Mouse (Mus musculus) megakaryocyte, embryonic 14.5 days (primary cell): ENCODE results near the gene Lrmda. TPM values are rescaled to one million over a fixed set of nuclear protein-coding genes. Genes with fewer than 3 reads are reported as not detected.
A peak's percentile ranks its signal among the peaks of the same experiment; 100 is the strongest.

Source experiments
- H3K27me3 ChIP-seq: replicated peaks from 2 replicates; pipeline ENCODE3; 2012; ENCODE audit warnings: inconsistent platforms
- H3K36me3 ChIP-seq: replicated peaks from 2 replicates; pipeline ENCODE3; 2012; ENCODE audit warnings: low read length, inconsistent platforms, mixed read lengths
- H3K4me1 ChIP-seq: 2 replicates; pipeline ENCODE4 v1.6.1; 2012; ENCODE audit warnings: inconsistent platforms
- H3K4me3 ChIP-seq: replicated peaks from 2 replicates; pipeline ENCODE3; 2012; ENCODE audit warnings: moderate library complexity, mild to moderate bottlenecking, inconsistent platforms
- H3K9me3 ChIP-seq: 2 replicates; pipeline ENCODE4 v1.6.1; 2012; ENCODE audit warnings: inconsistent platforms
- FLI1 ChIP-seq: IDR thresholded peaks from 2 replicates; pipeline ENCODE4 v1.6.1; 2012; ENCODE audit warnings: low read length, inconsistent platforms, mixed read lengths
- GATA1 ChIP-seq: IDR thresholded peaks from 3 replicates; pipeline ENCODE4 v1.6.1; 2012; ENCODE audit warnings: mixed read lengths, low read length, inconsistent platforms, borderline replicate concordance
- polyA plus RNA-seq: library from polyadenylated mRNA; stranded (reverse); fragments of >175 nt; gene quantifications from 2 replicates; pipeline ENCODE4 v1.2.3, GENCODE M21; 2012; ENCODE audit warnings: low replicate concordance; ENCODE audit not compliant: insufficient read depth

The Lrmda gene
- polyA plus RNA-seq, result 7.1 and 12.7 TPM in 2 replicates

DNA sequence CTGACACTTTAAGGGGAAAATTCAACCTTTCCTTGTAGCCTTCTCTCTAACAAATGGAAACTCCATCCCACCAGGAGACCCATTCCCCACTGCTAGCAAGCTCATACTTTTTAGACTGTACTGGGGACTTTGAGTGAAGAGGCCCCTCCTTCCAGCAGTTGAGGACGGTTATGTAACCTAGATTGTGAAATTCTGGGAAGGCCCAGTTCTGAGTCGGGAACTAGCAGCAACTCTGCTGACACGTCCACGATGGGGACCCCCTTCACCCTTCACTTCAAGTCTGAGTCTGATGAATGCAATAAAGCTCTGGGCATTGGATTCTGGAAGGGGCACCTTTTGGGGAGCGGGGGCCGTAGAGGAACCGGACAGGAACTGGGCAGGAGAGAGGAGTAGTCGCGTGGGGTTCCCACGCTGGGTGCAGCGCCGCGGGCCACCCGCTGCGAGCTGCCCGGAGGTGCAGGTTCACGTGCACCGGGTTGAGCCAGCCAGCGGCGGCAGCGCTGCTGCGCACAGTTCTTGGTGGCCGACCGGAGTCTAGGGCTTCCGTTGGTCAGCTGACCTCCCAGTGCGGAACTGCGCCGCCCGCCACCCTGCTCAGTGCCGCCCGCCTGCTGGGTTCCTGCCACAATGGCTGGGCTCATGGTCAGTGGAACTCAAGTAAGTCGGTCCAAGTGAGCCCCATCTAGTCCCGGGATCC lies at the start of gene Lrmda:
Lrmda (plus strand) TSS at position 461 of the 697 bp plus-strand sequence.
- Histone ChIP-seq H3K4me1 (peaks cover 31% of the 10 kb centered on the region), H3K27me3 (peaks cover 32% of the 10 kb centered on the region), H3K4me3 (peak within 1 kb of the TSS; percentile 94), H3K9me3 (no peaks in the 10 kb centered on the region), H3K36me3 (no peaks in the 10 kb centered on the region)
- TF ChIP-seq GATA1 (no peak), FLI1 (no peak)

- Histone ChIP-seq H3K27me3 (peaks cover 83% of the 10 kb centered on the region), H3K9me3 (0 out of 2 replicates have a peak, but pooled peaks cover 10% of the 10 kb centered on the region), H3K4me1 (peaks cover 54% of the 10 kb centered on the region), H3K36me3 (no peaks in the 10 kb centered on the region), H3K4me3 (peak overlapping the region; percentile 86)
- TF ChIP-seq FLI1 (no peak), GATA1 (no peak)
Measured at GRCm38 (mm10) chr14:21981462-21981861, 38.0 kb upstream of the Lrmda start.

DNA sequence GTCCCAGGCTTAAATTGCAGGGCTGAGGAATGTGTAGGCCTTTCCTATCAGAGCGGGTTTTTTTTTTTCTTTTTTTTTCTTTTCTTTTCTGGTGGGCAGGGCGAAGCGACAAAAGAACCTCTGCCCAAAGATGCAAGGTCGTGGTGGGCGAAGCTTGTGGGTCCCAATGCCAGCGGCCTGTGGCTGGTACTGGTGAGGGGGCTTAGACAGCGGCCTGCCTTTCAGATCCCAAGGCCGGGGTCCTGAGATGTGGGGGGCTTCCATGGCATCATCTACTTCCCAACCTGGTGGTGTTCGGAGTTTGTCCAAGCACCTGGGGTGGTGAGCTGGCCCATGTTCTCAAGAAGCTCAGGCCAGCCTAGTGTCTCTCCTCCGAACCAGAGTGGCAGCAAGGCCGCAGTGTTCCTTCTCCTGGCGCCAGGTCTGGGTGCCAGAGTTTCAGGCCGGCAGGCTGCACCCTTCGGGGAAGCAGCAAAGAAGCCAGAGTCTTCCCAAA lies 37.4 kb upstream of the Lrmda start:
- H3K4me1 ChIP-seq, result peaks cover 61% of the 10 kb centered on the region
- peak overlapping the region; percentile 3 for H3K4me3 ChIP-seq
- peaks cover 86% of the 10 kb centered on the region for H3K27me3 ChIP-seq

DNA sequence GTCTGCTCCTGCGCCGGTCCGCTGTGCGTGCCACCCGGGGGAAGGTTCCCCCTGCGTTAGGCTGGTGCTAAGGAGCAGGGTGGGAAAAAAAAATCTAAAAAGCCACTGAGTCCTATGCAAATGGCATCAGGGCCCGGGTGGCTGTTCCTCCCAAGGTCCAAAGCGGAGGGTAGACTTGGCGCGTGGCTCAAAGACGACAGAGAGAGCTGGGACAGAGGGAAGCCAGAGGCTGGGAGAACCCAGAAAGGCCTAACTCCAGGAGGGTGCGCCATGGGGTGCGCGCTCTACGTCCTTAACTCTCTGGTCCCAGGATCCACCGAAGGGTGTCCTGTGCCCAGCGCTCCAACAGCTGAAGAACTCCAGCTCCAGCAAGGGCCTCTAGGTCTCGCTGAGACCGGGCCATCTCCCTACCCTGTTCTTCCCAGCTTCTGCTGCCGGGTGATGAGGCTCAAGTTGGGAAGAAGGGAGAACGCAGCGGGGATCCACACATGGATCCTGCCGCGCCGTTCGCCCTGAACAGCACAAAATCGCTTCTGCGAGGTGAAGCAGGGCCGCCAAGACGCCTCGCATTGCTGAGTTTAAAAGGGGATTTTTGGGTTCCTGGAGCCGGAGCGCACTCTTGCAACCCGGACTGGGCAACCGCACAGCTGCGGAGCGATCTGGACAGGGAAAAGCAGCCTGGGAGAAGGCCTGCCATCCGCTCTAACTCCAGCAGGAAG lies 36.8 kb upstream of the Lrmda start:
- peaks cover 67% of the 10 kb centered on the region for H3K4me1 ChIP-seq
- H3K4me3 ChIP-seq, result peak overlapping the region; percentile 86
- no peak for TF ChIP-seq FLI1
- TF ChIP-seq GATA1, result no peak
- no peaks in the 10 kb centered on the region for H3K36me3 ChIP-seq
- peaks cover 87% of the 10 kb centered on the region for H3K27me3 ChIP-seq
- 0 out of 2 replicates have a peak, but pooled peaks cover 10% of the 10 kb centered on the region for H3K9me3 ChIP-seq

More for the DNA sequence above, 37.4 kb upstream of the Lrmda start:
- no peak for TF ChIP-seq FLI1
- TF ChIP-seq GATA1, result no peak
- no peaks in the 10 kb centered on the region for H3K36me3 ChIP-seq
- H3K9me3 ChIP-seq, result 0 out of 2 replicates have a peak, but pooled peaks cover 10% of the 10 kb centered on the region

DNA sequence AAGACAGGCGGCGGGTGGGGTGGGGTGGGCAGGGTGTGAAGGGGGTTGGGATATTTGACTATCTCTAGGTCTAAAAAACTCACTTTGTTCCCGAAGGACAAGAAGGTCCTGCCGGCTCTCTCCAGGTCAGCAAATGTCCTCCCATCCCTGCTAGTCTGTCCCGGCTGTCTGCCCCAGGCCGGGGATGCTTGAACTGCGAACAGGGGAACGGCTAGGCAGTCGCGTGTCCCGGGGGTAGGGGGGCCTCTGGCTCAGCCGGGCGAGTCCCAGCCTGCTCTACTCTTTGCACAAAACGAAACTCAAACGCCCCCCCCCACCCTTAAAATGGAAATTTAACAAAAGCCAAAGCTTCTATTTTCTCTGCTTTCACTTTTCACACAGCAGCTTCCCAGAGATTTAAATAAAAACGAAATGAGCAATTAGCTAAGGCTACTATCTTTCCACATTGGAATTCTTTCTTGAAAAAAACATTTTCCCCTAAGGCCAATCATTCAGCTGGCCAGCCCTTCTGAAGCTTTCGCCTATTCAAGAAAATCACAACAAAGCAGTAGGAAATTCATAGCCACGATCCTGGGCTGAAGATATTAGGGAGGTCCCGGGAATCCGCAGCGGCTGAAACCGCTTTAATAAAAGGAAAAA lies 36.1 kb upstream of the Lrmda start:
- H3K36me3 ChIP-seq, result no peaks in the 10 kb centered on the region
- H3K27me3 ChIP-seq, result peaks cover 87% of the 10 kb centered on the region
- H3K9me3 ChIP-seq, result 0 out of 2 replicates have a peak, but pooled peaks cover 10% of the 10 kb centered on the region
- H3K4me1 ChIP-seq, result peaks cover 74% of the 10 kb centered on the region
- TF ChIP-seq GATA1 (no peak), FLI1 (no peak)
- H3K4me3 ChIP-seq, result peak overlapping the region; percentile 86

- H3K4me3 ChIP-seq, result no peak overlapping the region
- H3K27me3 ChIP-seq, result peaks cover 90% of the 10 kb centered on the region
- TF ChIP-seq GATA1, result no peak
- no peak for TF ChIP-seq FLI1
- peaks cover 81% of the 10 kb centered on the region for H3K4me1 ChIP-seq
- 0 out of 2 replicates have a peak, but pooled peaks cover 10% of the 10 kb centered on the region for H3K9me3 ChIP-seq
- H3K36me3 ChIP-seq, result no peaks in the 10 kb centered on the region
Measured at GRCm38 (mm10) chr14:21983950-21984730, 35.4 kb upstream of the Lrmda start.

DNA sequence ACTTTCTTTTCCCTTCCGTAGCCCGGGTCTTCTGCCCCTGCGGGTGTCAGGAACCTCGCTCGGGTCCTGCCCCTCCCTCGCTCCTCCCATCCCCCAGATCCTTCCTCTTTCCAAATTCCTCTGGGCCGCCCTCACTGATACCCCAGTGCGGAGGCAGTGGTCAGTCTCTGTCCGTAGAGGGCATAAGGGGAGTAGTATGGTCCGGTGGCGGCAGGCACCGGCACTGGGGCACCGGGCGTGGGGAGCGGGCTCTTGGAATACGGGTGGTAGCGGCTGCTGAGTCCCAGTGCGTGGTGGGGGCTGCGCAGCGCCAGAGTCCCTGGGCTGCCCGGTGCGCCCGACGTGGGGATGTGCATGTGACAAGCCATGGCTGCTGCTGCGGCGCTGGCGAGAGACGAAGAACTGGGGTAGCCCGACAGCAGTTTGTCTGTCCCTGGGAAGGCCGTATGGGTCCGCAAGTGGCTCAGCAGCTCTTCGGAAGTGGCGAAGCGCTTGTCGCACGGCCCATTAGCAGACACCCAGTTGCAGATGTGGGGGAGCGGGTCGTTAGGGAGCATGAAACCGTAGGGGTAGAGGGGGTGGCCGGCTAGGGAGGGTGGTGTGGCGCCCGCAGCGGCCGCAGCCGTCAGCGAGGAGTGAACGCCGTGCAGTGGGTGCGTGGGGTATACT lies 34.6 kb upstream of the Lrmda start:
- H3K4me3 ChIP-seq, result peak overlapping the region; percentile 92
- peaks cover 91% of the 10 kb centered on the region for H3K27me3 ChIP-seq
- peaks cover 87% of the 10 kb centered on the region for H3K4me1 ChIP-seq
- H3K9me3 ChIP-seq, result 0 out of 2 replicates have a peak, but pooled peaks cover 10% of the 10 kb centered on the region
- TF ChIP-seq GATA1 (no peak), FLI1 (no peak)
- H3K36me3 ChIP-seq, result no peaks in the 10 kb centered on the region

- Histone ChIP-seq H3K36me3 (no peaks in the 10 kb centered on the region), H3K9me3 (0 out of 2 replicates have a peak, but pooled peaks cover 12% of the 10 kb centered on the region), H3K27me3 (peaks cover 92% of the 10 kb centered on the region), H3K4me3 (peak overlapping the region; percentile 92), H3K4me1 (peaks cover 81% of the 10 kb centered on the region)
- TF ChIP-seq FLI1, result no peak
- no peak for TF ChIP-seq GATA1
Measured at GRCm38 (mm10) chr14:21985426-21985931, 34.0 kb upstream of the Lrmda start.
